Mouse (Mus musculus) ES-Bruce4 (cell line): ENCODE data around the gene Sco1. TPM values are rescaled to one million over a fixed set of nuclear protein-coding genes. Genes with fewer than 3 reads are reported as not detected.

Source experiments
- H3K27ac ChIP-seq: 2 replicates; pipeline ENCODE4 v1.5.1; 2012; ENCODE audit warnings: low read length, inconsistent platforms; ENCODE audit not compliant: insufficient read depth
- H3K27me3 ChIP-seq: 2 replicates; pipeline ENCODE4 v1.6.1; 2012; ENCODE audit warnings: mild to moderate bottlenecking, low read length, inconsistent platforms; ENCODE audit not compliant: control insufficient read depth, poor library complexity, insufficient read depth, severe bottlenecking
- H3K36me3 ChIP-seq: 2 replicates; pipeline ENCODE4 v1.6.1; 2012; ENCODE audit warnings: inconsistent platforms, mild to moderate bottlenecking, low read length, moderate library complexity; ENCODE audit not compliant: control insufficient read depth, poor library complexity, insufficient read depth, severe bottlenecking
- H3K4me1 ChIP-seq: one replicate; pipeline ENCODE4 v1.8.1; 2011; ENCODE audit warnings: low read length; ENCODE audit not compliant: control insufficient read depth, insufficient read depth
- H3K4me3 ChIP-seq: 2 replicates; pipeline ENCODE4 v1.5.1; 2011; ENCODE audit warnings: low read depth, mild to moderate bottlenecking, low read length
- H3K9ac ChIP-seq: 2 replicates; pipeline ENCODE4 v1.6.1; 2012; ENCODE audit warnings: low read depth, mild to moderate bottlenecking, inconsistent platforms; ENCODE audit not compliant: poor library complexity, severe bottlenecking
- H3K9me3 ChIP-seq: replicated peaks from 2 replicates; pipeline ENCODE4 v1.6.1; 2012; ENCODE audit warnings: mild to moderate bottlenecking, low read length, inconsistent platforms; ENCODE audit not compliant: control insufficient read depth, poor library complexity, insufficient read depth, severe bottlenecking
- CTCF ChIP-seq: IDR thresholded peaks from one replicate; pipeline ENCODE4 v1.8.1; 2011; ENCODE audit warnings: low read depth, low read length
- EP300 ChIP-seq: IDR thresholded peaks from 2 replicates; pipeline ENCODE4 v1.6.1; 2011; ENCODE audit warnings: low read depth, low read length; ENCODE audit not compliant: insufficient read depth
- POLR2A ChIP-seq: IDR thresholded peaks from one replicate; pipeline ENCODE4 v1.8.1; 2011; ENCODE audit warnings: low read length; ENCODE audit not compliant: insufficient read depth
- polyA plus RNA-seq: library from polyadenylated mRNA; stranded (reverse); fragments of >200 nt; gene quantifications from 2 replicates; pipeline ENCODE4 v1.2.4, GENCODE M21; 2011; ENCODE audit warnings: low read depth; ENCODE audit not compliant: missing spikeins, insufficient read depth, insufficient read length

Gene Sco1
- polyA plus RNA-seq, 1 experiment = 44.2 TPM

GRCm38 (mm10) chr11:67067741-67068140 lies 15.3 kb downstream of the Sco1 start:
- H3K4me1 ChIP-seq = no peaks in the 10 kb centered on the region
- no peak overlapping the region for H3K27ac ChIP-seq
- no peak for TF ChIP-seq CTCF
- TF ChIP-seq EP300 = no peak
- TF ChIP-seq POLR2A = no peak
- H3K4me3 ChIP-seq = no peak overlapping the region
- no peak overlapping the region for H3K9ac ChIP-seq
- H3K27me3 ChIP-seq = no peaks in the 10 kb centered on the region; the same call in 1 of the 2 replicates
- H3K9me3 ChIP-seq = no peaks in the 10 kb centered on the region
- H3K36me3 ChIP-seq = peaks cover 25% of the 10 kb centered on the region

DNA sequence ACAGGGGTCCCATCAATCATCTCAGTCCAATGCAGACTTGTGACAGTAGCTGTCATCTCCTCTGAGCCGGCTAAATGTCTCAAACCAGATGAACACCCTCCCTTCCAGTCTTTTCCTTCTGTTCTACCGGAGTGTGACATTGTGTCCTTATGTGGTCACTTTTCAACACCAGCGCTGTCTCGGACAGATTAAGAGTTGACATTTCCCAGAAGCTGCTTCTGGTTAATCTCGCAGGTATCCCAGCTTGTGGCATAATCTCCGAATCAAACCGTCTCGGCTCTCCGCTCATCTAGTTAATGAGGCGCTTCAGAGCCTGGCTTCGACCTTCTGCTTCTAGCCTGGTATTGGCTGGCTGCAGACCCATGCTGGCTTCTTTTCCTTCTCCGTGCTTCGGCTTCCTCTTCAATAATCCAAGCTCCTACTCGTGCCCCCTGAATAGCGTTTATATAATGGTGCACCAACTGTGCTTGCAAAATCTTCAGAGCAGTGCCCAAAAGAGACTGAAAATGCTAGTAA lies 20.2 kb downstream of the Sco1 start:
- no peak overlapping the region for H3K27ac ChIP-seq
- TF ChIP-seq CTCF (no peak), POLR2A (no peak), EP300 (no peak)
- no peaks in the 10 kb centered on the region for H3K36me3 ChIP-seq
- H3K4me3 ChIP-seq = no peak overlapping the region
- no peaks in the 10 kb centered on the region; the same call in 1 of the 2 replicates for H3K27me3 ChIP-seq
- no peak overlapping the region for H3K9ac ChIP-seq
- H3K9me3 ChIP-seq = no peaks in the 10 kb centered on the region
- no peaks in the 10 kb centered on the region for H3K4me1 ChIP-seq

DNA sequence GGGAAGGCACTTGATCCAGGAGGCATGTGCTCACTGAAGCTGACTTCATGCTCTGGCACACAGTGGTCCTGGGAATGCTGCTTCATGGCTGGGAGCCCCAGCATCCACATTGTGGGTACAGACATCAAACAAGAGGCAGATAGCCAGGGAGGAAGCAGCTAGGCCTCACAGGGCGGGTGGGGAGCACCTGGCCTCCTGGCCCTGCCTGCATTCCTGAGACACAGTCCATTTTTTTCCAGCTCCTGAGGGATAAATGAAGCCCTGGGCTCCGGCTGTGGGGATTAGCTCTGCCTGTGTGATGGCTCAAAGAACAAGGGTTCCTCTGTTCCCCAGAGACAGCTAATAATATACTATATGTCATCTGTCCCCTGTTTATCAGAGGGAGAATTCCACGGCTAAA lies 22.6 kb downstream of the Sco1 start:
- no peak overlapping the region for H3K27ac ChIP-seq
- H3K4me1 ChIP-seq = no peaks in the 10 kb centered on the region
- no peak overlapping the region for H3K9ac ChIP-seq
- TF ChIP-seq CTCF = no peak
- TF ChIP-seq POLR2A = no peak
- TF ChIP-seq EP300 = no peak
- H3K9me3 ChIP-seq = no peaks in the 10 kb centered on the region
- H3K27me3 ChIP-seq = no peaks in the 10 kb centered on the region; the same call in 1 of the 2 replicates
- H3K36me3 ChIP-seq = no peaks in the 10 kb centered on the region
- no peak overlapping the region for H3K4me3 ChIP-seq

DNA sequence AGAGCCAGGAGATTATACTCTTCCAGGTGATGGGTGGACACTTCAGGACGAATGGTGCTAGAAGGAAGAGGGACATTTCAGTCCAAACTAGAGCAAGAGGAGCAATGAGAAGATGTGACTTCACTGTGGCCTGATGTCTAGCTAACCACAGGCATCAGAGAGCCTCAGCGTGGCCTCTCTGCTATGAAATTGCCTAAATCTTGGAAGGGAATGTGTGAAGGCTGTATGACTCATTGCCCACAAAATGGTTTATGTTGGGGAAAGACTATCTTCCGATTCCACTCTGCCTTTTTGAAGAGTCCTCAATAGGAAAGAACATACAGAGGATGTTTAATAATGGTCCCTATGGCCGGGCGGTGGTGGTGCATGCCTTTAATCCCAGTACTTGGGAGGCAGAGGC lies 24.3 kb downstream of the Sco1 start:
- Histone ChIP-seq H3K36me3 (no peaks in the 10 kb centered on the region), H3K27ac (no peak overlapping the region), H3K9me3 (no peaks in the 10 kb centered on the region), H3K9ac (no peak overlapping the region), H3K4me1 (no peaks in the 10 kb centered on the region), H3K27me3 (no peaks in the 10 kb centered on the region; the same call in 1 of the 2 replicates), H3K4me3 (no peak overlapping the region)
- TF ChIP-seq EP300 = no peak
- no peak for TF ChIP-seq POLR2A
- TF ChIP-seq CTCF = no peak

GRCm38 (mm10) chr11:67077435-67077834 lies 25.0 kb downstream of the Sco1 start:
- Histone ChIP-seq H3K27ac (no peak overlapping the region), H3K4me1 (no peaks in the 10 kb centered on the region), H3K4me3 (no peak overlapping the region), H3K9ac (no peak overlapping the region), H3K27me3 (no peaks in the 10 kb centered on the region), H3K9me3 (no peaks in the 10 kb centered on the region), H3K36me3 (no peaks in the 10 kb centered on the region)
- no peak for TF ChIP-seq POLR2A
- no peak for TF ChIP-seq CTCF
- TF ChIP-seq EP300 = no peak

DNA sequence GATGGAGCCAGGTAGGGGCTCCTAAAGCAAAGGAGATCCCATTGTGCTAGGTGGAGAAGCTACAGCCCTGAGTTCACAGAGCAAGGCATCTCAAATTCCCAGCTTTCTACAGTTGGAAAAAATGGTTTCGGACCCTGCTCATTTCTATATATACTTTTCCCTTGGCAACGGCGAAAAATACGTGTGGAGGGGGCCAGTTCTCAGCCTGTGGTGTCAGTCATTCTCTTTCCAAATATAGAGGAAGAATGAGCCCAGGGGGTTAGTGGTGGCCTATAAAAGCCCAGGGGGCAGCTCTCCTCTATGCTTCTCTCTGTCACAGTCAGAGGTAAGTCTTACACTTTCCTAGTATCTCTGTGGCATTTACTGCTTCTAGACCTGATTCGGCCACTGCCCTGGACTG lies 25.5 kb downstream of the Sco1 start, which contains the start of gene Myh3:
TSS of gene Myh3 (plus strand) at position 301 of the 400 bp plus-strand sequence.
- Histone ChIP-seq H3K9me3 (no peaks in the 10 kb centered on the region), H3K4me1 (no peaks in the 10 kb centered on the region), H3K9ac (no peak within 1 kb of the TSS), H3K4me3 (no peak within 1 kb of the TSS), H3K36me3 (no peaks in the 10 kb centered on the region), H3K27me3 (no peaks in the 10 kb centered on the region), H3K27ac (no peak within 1 kb of the TSS)
- TF ChIP-seq CTCF (no peak), POLR2A (no peak), EP300 (no peak)
